Mouse (Mus musculus): ENCODE results near the gene Krtcap2.

The Krtcap2 gene

DNA sequence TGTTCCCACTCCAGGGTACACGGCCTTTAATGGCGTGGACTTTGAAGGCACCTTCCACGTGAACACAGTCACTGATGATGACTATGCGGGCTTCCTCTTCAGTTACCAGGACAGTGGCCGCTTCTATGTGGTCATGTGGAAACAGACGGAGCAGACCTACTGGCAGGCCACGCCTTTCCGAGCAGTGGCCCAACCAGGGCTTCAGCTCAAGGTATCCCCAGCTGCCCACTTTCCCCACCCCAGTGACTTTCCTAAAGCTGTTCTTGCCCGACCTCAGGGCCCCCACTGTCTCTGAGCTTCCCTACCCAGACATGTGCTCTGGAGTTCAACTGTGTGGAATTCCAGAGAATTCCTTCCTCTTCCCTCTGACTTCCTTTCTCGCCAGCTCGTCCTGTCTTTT lies 21.0 kb upstream of the Krtcap2 start:
- in situ Hi-C loops (cut with MboI, MseI) = no loop called here

DNA sequence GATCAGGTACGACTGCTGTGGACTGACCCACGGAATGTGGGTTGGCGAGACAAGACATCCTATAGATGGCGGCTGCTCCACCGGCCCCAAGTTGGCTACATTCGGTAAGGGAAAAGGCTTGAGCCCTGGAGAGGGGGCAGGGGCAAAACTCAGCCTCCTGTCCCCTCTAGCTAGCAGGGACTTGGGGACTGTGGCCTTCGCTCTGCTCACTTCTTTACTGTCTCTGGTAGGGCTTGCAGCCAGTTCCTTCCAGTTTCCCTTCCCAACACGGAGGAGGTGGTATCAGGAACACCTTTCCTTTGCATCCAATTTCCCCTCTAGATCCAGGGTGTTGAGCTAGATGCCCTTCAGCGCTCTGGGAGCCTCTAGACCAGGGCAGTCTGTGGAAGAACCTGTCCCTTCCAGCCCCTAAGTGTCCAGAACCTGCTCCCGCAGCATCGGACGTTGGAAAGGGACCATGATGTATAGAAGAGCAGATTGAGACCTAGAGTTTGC lies 20.4 kb upstream of the Krtcap2 start:
- in situ Hi-C loops (cut with MboI, MseI) = no loop called here

DNA sequence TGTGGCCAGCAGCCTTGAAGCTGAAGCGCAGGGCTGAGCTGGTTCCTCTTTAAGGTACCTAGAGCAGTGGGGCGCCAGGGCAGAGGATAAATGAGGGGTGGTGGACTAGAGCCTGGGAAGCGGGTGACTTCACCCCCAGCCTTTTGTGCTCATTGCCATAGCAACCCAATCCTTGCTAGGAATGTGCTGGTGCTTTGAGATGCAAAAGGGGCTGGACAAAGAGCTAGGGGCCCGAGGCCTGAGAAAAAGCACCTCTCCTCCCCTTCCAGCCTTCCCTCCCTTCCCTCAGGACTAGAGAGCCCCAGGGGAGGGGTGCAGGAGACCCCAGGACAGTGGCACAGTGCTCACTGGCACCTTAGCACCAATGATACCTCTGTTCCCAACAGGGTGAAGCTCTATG lies 19.8 kb upstream of the Krtcap2 start:
- in situ Hi-C loops (cut with MboI, MseI) = no loop called here

DNA sequence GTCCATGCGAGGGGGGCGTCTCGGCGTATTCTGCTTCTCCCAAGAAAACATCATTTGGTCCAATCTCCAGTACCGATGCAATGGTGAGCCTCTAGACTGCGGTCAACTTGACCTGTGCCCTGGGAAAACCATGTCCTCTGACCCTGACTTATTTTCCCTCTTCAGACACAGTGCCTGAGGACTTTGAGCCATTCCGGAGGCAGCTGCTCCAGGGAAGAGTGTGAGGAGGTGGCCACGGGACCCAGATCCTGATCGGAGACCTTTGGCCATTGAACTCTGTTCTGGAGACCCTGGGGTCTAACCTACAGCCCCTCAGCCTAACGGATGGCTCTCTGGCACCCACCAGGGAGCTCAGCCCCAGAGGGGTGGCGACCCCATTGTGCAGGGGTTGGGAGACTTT lies 19.4 kb upstream of the Krtcap2 start:
- in situ Hi-C loops (cut with MboI, MseI) = no loop called here

DNA sequence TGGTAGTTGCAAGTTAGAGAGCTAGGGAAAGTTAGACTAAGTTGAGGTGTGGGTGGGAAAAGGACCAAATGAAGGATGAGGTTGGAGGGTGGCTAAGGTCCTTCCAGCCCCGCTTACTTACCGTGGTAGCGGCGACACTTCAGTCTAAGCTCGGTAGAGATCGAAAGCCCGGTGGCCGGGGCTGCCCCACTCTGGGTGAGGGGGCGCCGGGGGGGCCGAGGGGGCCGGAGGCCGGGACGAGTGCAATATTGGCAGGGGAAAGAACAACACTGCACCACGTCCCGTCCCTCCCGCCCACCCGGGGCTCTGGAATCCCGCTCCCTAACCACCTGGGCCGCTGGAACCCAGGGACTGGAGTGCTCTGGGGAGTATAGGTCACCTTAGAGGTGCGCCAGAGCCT lies 18.9 kb upstream of the Krtcap2 start, which contains the start of gene Mtx1:
TSS of gene Mtx1 (minus strand) at position 189 of the 400 bp plus-strand sequence.
- in situ Hi-C loops (cut with MboI, MseI) = no loop called here

DNA sequence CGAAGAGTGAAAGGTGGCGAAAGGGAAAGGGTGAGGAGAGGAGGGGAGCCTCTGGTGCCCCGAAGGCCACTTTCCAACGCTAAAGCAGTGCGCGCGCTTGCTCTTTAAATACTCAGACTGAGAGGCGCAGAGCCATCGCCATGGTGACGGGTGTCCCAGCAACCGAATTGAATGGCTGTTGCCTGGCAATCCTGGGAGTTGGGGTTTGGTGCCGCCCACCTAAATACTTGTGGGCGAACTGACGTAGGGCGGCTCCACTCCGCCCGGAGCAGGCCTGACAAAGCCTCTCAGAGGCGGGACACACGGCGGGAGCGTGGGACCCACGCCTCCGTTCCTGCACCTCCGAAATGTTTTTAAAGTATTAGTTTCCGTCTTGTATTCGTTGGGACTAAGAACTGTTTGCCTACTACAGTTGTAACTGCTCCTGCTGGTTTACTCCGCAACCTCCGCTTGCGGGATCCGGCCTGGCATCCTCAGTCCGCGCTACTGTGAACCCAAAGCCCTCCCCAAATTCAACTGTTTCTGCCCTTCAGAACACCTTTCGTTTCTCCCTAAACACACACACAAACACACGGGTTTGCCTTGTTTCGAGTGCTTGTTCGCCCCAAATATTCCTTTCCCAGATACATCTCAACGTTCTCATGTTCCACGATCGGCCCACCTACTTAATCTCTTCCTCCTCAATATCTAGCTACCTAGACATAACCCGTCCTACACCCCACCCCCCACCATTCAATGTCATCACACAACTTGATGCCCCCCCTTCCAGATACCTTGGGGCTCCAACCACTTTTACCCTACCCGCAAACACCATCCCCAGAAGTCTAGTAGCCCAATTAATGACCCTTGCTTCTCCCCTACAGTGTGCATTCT lies 18.2 kb upstream of the Krtcap2 start:
- in situ Hi-C loops (cut with MboI, MseI) = no loop called here

DNA sequence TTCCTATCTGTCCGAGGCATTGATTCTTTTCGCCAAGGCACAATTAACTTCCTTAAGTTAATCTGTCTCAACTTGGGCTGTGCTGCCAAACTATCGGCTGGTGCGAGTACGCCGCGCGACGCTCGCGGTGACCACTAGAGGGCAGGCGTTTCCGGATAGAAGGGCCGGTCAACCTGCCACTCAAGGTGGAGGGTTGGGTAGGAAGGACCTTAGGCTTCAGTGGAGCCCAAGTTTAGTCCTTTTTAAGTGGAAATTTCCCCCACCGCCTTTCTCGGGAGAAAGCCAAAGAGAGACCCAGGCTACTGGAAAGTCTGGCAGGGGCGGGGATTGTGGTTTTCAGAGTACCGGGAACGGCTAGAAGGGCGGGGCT lies 17.6 kb upstream of the Krtcap2 start:
- in situ Hi-C loops (cut with MboI, MseI) = no loop called here

DNA sequence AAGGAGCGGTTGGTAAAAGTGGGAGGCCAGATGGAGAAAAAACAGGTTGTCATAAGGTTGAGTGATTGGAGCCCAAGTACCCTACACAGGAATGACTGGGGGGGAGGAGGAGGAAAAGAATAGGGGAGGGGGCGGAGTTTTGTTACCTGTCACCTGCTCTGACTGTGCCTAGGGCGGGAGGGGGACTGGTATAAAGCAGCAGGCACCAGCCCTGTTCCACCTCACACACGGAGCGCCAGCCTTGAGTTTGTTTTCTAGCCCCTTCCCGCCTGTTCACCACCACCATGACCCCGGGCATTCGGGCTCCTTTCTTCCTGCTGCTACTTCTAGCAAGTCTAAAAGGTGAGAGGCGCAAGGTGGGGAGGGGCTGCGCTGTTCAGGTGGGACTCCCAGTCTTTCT lies 16.9 kb upstream of the Krtcap2 start, which contains the start of gene Muc1:
TSS of gene Muc1 (plus strand) at position 222 of the 400 bp plus-strand sequence.
- in situ Hi-C loops (cut with MboI, MseI) = no loop called here

DNA sequence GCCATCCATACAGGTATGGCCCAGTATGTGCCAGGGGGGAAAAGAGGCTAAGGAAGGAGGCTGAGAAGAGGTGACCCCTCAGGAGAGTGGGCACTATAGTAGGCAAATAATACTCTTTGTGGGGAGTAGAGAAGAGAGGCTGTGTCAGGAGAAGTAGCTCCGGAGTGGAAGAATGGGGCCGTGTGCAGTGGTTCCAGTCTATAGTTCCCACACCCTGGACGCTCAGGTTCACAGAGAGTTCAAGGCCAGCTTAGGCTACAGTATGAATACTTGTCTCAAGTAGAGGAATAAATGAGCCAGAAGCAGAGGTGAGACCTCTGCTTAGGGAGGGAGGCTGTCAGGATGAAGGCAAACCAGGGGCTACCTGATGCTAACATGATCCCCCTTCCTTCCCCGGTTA lies 16.5 kb upstream of the Krtcap2 start:
- in situ Hi-C loops (cut with MboI, MseI) = no loop called here

DNA sequence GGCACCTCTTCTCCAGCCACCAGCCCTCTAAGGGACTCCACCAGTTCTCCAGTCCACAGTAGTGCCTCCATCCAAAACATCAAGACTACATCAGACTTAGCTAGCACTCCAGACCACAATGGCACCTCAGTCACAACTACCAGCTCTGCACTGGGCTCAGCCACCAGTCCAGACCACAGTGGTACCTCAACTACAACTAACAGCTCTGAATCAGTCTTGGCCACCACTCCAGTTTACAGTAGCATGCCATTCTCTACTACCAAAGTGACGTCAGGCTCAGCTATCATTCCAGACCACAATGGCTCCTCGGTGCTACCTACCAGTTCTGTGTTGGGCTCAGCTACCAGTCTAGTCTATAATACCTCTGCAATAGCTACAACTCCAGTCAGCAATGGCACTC lies 15.2 kb upstream of the Krtcap2 start:
- in situ Hi-C loops (cut with MboI, MseI) = no loop called here

DNA sequence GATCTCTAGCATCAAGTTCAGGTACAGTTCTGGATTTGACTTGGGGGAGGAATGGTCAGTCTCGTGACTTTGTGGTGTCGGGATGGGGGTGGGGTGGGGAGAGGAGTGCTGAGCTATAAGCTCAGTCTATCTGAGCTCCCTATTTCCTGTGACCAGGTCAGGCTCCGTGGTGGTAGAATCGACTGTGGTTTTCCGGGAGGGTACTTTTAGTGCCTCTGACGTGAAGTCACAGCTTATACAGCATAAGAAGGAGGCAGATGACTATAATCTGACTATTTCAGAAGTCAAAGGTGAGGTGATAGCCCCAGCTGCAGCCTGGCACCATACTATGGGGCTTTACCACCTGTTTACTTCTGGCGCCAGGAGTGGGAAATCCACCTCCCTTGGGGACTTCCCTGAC lies 14.4 kb upstream of the Krtcap2 start:
- in situ Hi-C loops (cut with MboI, MseI) = no loop called here

DNA sequence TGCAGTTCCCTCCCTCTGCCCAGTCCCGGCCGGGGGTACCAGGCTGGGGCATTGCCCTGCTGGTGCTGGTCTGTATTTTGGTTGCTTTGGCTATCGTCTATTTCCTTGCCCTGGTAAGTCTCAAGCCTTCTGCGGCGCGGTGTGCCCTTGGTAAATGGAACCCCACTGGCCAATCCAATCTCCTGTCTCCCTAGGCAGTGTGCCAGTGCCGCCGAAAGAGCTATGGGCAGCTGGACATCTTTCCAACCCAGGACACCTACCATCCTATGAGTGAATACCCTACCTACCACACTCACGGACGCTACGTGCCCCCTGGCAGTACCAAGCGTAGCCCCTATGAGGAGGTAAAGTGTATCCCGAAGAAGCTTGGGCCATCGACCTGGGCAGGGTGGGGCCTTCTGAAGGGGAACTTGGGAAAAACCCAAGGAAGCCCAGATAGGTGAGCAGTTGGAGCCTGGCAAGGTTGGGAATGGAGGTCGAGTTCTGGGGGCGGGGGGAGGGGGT lies 13.9 kb upstream of the Krtcap2 start:
- in situ Hi-C loops (cut with MboI, MseI) = no loop called here

DNA sequence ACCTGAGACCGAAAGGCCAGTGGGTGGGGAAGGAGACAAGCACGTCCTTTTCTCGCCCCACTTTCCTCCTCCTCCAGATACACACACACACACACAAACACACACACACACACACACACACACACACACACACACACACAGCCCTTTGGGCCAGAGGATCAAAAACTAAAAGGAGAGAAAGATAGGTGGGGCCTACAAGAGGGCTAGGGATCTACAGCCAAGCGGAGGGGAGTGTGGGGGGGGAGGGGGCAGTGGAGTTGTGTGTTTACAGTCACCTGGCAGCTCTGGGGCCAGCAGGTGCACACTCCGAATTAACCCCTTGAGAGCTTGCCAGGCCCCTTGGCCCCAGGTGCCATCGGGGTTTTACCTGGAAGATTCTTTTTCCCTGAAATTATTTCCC lies 13.2 kb upstream of the Krtcap2 start:
- in situ Hi-C loops (cut with MboI, MseI) = no loop called here

DNA sequence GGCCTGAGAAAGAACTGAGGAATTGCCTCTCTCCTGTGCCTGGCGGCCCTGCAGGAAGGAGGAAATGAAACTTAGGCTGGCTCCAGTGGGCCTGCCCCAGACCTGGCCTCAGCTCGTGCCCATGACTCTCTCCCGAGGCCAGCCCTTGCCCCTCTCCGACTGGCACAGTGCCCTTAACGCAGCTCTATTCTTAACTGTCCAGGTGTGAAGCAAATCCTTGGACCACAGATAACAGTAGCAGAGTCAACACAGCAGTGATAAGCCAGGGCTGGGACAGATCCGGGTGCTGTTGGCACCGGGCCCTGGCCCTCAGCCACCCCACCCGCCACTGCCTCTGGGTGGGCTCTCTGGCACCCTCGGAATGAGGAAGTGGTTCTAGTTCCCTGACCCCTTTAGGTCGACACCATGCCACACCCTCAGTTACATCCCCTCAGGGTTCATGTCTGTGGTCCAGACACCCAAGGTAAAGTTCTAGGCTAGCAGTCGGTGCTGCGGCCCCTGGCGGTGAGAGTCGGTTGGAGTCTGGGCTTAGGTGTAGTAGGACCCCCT lies 12.1 kb upstream of the Krtcap2 start:
- in situ Hi-C loops (cut with MboI, MseI) = no loop called here

DNA sequence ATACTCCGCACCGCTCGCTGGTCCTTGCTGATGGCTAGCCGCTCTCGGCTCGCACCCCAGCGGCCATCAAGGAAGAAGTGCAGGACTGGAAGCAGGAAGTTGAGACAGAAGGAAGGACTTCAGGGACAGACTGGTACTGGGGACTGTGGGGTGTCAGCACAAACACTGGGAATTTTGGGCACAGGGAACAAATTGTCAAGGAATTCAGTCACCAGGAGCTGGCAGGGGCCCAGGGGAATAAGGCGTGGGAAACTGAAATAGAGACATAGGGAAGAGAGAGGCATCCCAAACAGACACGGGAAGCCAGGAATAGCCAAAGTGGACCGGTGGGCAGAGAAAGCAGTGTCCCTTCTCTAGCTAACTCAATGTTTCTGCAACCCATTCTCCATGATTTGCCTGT lies 9.2 kb upstream of the Krtcap2 start:
- in situ Hi-C loops (cut with MboI, MseI) = no loop called here

DNA sequence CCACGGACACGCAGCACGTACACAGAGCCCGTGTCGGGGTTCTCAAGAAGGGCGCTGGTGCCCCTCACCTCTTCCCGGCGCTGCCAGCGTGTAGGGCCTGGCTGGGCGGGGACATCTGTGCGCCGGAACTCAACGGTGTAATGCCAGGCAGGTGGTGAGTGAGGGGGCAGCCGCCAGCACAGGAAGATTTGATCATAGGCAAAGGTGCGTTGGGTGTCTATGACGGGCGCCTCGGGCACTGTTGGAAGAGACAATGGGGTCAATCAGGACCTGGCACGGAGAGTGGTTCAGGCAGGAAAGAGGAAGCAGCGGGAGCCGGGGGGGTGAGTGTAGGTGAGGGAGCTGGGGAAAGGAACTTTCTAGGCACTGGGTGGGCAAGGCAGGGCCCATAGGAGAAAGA lies 8.1 kb upstream of the Krtcap2 start:
- in situ Hi-C loops (cut with MboI, MseI) = no loop called here

DNA sequence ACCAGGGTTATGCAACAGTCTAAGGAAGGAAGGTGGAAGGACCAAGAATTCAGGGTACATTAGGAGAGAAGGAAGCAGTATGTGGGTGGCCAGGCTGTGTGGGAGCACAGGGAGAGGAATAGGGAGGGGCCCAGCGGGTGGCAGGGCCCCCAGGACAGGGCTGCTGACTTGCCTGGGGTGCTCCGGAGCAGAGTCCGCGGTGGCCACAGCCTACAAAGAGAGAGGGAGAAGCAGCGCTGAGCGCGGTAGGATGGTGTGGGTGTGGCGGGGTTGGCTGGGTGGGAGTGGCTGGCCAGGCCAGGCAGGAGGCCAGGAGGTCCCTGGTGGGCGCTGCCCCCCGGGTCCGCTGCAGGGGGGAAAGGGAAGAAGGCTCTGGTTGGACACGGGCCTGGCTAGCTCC lies 7.3 kb upstream of the Krtcap2 start:
- in situ Hi-C loops (cut with MboI, MseI) = no loop called here

DNA sequence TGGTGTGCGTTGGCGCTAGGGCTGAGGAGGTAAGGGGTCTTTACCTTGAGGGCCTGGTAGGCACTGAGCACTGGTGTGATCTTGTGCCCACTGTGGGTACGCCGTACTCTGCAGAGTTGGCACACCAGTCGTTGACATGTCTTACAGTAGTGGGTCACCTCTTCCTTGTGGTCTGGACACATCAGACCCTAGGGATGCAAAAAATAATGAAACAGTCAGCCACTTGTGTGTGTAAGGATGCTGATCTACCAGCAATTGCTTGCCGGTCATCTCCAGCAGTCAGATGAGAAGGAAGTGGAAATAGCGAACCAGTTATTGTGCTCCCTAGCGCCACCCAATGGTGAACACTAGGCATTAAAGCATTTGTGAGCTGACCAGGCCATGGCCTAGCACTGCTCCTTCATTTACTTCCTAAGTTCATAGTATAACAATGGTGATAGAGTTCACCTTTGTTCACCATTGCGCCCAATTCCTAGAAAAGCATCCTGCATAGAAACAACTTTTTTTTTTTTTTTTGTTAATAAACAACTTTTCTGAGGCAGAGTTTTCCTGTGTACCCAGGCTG lies 3.4 kb upstream of the Krtcap2 start:
- in situ Hi-C loops (cut with MboI, MseI) = no loop called here

DNA sequence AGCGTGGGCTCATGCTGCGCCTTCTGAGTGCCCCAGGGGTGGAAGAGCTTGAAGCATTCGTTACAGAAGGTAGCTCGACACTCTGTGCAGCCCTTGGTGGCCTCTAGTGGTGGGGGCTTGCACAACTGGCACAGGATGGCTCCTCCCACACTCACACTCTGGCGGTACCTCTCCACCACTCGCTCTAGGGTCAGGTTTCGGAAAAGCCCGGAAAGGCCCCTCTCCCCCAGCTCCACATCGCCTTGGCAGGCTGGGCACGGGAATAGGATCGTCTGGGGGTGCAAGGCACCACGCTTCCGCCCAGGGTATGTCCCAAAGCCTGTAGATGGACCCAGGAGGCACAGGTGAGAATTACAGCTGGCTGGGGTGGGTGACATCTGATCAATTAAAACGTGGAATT lies 2.2 kb upstream of the Krtcap2 start:
- in situ Hi-C loops (cut with MboI, MseI) = no loop called here

DNA sequence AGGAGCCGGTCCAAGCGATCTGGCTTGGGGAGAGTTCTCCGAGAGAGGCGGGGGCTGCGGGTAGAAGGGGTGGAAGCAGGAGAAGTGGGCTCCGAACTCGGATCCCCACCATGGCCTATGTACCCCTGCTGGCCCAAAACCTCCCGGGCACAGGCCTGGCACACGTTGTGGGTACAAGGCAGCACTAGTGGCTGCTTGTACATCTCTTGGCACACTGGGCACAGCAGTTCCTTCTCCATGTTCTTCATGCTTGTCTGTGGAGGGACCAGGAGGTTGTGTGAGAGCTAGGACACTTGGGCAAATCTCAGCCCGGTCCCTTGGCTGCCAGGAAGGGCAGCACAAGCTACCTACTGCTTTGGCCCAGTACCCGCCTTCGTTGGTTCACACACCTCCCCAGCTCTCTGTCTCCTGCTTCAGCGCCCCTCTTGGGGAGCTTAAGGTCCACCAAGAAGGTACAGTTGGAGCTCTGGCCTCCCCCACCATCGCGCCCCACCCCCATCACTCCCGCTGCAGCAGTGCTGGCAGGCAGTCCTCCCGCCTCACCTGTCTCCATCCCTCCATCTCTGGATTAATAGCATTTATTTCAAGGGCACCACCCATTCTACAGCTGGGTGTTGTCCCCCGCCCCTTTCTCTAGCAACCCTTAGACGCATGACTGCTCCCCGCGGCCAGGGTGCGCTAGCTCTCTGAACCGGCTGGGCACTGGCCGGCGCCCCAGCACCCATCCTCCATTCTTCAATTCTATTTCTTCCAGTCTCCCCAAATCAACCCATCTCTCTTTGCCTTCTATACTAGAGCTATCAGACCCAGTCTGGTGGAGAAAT lies 1.4 kb upstream of the Krtcap2 start:
- in situ Hi-C loops (cut with MboI, MseI) = no loop called here

DNA sequence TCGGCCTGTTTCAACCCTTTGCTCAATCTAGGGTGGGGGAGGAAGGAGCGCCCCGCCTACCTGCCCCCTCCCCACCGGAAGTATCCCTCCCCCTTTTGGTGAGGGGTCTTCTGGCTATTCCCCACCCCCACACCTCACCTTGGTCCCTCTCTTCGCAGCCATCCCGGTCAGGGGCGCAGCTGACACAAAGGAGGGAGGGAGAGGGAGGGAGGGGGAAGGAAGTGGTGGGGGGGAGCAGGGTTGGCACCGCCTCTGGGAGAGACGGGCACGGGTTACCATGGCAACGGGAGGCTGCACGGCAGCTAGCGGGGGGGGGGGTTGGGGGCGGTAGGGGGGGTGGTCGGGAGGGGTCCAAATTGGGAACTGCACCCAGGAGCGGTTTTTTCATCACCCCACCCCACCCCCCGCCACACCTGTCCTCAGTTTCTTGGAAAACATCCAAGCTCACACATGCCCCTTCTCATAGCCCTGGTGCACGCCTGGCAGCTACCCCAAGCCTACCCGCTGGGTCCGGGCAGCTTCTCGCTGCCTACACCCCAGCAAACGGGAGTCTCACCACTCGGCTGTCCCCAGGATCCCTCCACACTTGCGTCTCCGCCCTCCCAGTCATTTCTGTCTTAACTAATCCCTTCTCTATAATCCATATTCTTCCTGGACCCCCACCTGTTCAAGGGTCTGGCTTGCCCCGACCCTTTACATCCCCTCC lies 631 bp upstream of the Krtcap2 start:
- in situ Hi-C loops (cut with MboI, MseI) = loop anchor here (5.0 kb wide), 1 partner anchor 37 kb away; the partner anchor contains the start of gene Efna1

All from regulatory T cell (primary cell).